Mouse (Mus musculus) CD4-positive, CD25-positive, alpha-beta regulatory T cell, adult 2 months (primary cell): ENCODE measurements around the gene Kcnh7.
A peak's percentile ranks its signal among the peaks of the same experiment; 100 is the strongest.

Source experiments
- DNase-seq: peaks from one replicate; pipeline ENCODE4 v3.0.0-alpha.2; 2012; ENCODE audit warnings: low read depth, low spot score

Kcnh7 gene

GRCm38 (mm10) chr2:62646014-62646645 is 538.0 kb downstream of the Kcnh7 start, which contains the start of gene Ifih1:
Ifih1 (minus strand) TSS chr2:62646255.
- DNase-seq = peak; percentile 87

DNA sequence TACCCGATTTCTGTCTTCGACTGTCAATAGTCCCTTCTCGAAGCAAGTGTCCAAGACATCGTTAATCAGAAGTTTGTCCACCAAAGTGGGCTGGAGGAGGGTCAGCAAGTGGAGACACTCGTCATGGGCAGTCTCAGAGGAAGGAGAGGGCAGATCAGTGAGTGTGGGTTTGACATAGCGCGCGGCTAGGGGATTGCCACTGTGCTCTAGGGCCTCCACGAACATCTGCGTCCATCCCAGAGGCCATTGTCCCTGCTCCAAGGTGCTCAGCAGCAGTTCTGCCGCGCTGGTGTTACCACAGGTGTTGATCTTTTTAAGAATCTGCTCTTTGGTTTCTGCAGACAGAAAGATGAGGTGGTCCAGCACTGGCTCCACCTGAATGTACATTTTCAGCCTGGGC is 538.6 kb downstream of the Kcnh7 start:
- peak; percentile 52 for DNase-seq

DNA sequence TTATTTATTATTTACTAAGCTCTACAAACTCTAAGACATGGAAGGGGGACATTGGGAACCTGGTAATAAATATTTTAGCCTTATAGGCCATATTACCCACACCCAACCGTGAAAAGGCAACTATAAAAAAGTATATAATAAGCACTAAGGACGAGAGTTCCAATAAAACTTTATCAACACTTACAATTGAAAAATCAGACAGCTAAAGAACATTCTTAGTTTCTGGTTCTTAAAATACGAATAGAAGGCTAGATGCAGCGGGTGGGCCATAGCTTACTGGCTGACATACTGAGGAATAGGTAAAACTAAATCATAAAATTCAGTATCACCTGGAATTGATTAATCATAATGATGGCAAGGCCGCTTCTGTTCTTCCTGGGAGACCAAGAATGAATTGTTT is 539.2 kb downstream of the Kcnh7 start:
- DNase-seq = no peak
